Comparison of ENCODE assay signal across 17 mouse cellular contexts in the genomic region with DNA sequence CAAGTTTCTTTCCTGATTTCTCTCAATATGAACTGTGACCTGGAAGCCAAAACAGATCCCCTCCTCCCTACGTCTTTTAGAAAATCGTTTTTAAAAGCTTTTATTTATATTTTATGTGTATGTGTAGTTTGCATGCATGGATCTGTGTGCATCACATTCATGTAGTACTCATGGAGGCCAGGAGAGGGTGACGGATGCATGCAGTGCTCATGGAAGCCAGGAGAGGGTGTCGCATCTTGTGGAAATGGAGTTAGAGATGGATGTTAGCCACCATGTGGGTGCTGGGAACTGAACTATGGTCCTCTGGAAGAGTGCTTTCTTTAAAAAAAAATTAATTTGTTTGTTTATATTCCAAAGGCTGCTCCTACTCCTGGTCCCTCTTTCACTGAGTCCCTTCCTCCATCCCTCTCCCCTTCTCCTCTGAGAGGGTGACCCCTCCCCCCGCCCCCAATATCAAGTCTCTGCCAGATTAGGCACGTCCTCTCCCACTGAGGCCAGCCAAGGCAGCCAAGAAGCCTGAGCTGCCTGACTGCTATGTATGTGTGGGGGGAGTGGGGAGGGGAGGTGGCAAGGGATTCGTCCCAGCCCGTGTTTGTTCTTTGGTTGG. TPM values are rescaled to one million over a fixed set of nuclear protein-coding genes. Genes with fewer than 3 reads are reported as not detected.
DNase-seq lines count a peak whose midpoint lies in the region; ATAC-seq and TF ChIP-seq lines count a peak whose summit lies in the region.
"Had no signal": no experiment of that assay in that cellular context is flagged by ENCODE, and none has a peak within 500 bp of the region (broad histone marks: within the 10 kb centered on the region; RNA-seq: fewer than 3 reads in every experiment).

No protein-coding gene starts in this region.

- H3K4me3 ChIP-seq in lung, embryonic 15.5 days = no peak overlapping the region
- H3K4me3 ChIP-seq in ES-E14 (ENCODE audit: insufficient read depth in 1 of 2, low read depth in 1 of 2, low read length in 2 of 2, poor library complexity in 1 of 2, severe bottlenecking in 1 of 2) = no peak overlapping the region
- H3K4me3 ChIP-seq: hindbrain, embryonic 15.5 days; limb, embryonic 12.5 days had no signal

- no peak overlapping the region for H3K9ac ChIP-seq in lung, embryonic 15.5 days
- H3K9ac ChIP-seq in ES-E14 (ENCODE audit: insufficient read depth, low read depth, low read length, poor library complexity, severe bottlenecking) = no peak overlapping the region
- H3K9ac ChIP-seq: hindbrain, embryonic 15.5 days; limb, embryonic 12.5 days had no signal

- peaks cover 5% of the 10 kb centered on the region; the same call in 1 of the 2 replicates for H3K4me1 ChIP-seq in lung, embryonic 15.5 days
- no peaks in the 10 kb centered on the region; a peak in 1 of 4 replicates for H3K4me1 ChIP-seq in ES-E14 (ENCODE audit: control insufficient read depth in 2 of 2, insufficient read depth in 2 of 2, low read length in 2 of 2, poor library complexity in 1 of 2)
- H3K4me1 ChIP-seq: hindbrain, embryonic 15.5 days had no signal

- in situ Hi-C loops in ES-E14 (cut with MboI; ENCODE audit: low sequenced_read_pairs in 2 of 2, unreplicated experiment in 2 of 2) = no loop called here

- no peaks in the 10 kb centered on the region for H3K27me3 ChIP-seq in lung, embryonic 15.5 days
- H3K27me3 ChIP-seq: hindbrain, embryonic 15.5 days; limb, embryonic 12.5 days had no signal

- H3K9me3 ChIP-seq in lung, embryonic 15.5 days = 0 out of 2 replicates have a peak, but pooled peaks cover 4% of the 10 kb centered on the region
- no peaks in the 10 kb centered on the region for H3K9me3 ChIP-seq in ES-E14 (ENCODE audit: control insufficient read depth, insufficient read depth, low read depth, low read length)
- H3K9me3 ChIP-seq: hindbrain, embryonic 15.5 days had no signal

- H3K36me3 ChIP-seq in lung, embryonic 15.5 days = no peaks in the 10 kb centered on the region
- no peaks in the 10 kb centered on the region; the same call in 1 of the 2 replicates for H3K36me3 ChIP-seq in ES-E14 (ENCODE audit: control insufficient read depth, insufficient read depth, low read length, poor library complexity, severe bottlenecking)
- H3K36me3 ChIP-seq: limb, embryonic 12.5 days had no signal

- no peak overlapping the region for H3K4me2 ChIP-seq in lung, embryonic 15.5 days
- H3K4me2 ChIP-seq: hindbrain, embryonic 15.5 days; limb, embryonic 12.5 days had no signal

- DNase-seq in kidney, adult 18-20 months = peak; percentile 3
- no peak for DNase-seq in kidney, postnatal 14 days
- no peak for DNase-seq in lung, adult 18-20 months
- DNase-seq in ES-E14 (ENCODE audit: low read depth, low spot score) = peak; percentile 19
- no peak for DNase-seq in brain, embryonic 14.5 days (ENCODE audit: low read depth)
- DNase-seq in thymus, postnatal 10 days (ENCODE audit: low spot score in 2 of 2) = no peak
- DNase-seq: adrenal gland, postnatal 14 days; cerebellum, postnatal 36 days; kidney, postnatal 25 days had no signal

- no peak for TF ChIP-seq POLR2A in brain, embryonic 14.5 days (IDR thresholded peaks at IDR 0.05; ENCODE audit: borderline replicate concordance, extremely low read depth, insufficient read depth, insufficient read length, poor library complexity, severe bottlenecking)

- WGBS in lung, embryonic 15.5 days = 75% methylated on average over 8 of the region's 8 CpGs

- peak; percentile 20; the same call in 1 of the 2 replicates for TF ChIP-seq CTCF in brain, embryonic 14.5 days (IDR thresholded peaks at IDR 0.05; ENCODE audit: borderline replicate concordance, extremely low read depth, insufficient read depth, insufficient read length)

- peak; percentile 57; the same call in 1 of the 2 replicates for ATAC-seq in lung, embryonic 15.5 days (ENCODE audit: borderline replicate concordance, extremely low read depth, low FRiP score, low TSS enrichment)

- H3K27ac ChIP-seq in lung, embryonic 15.5 days = no peak overlapping the region
- no peak overlapping the region for H3K27ac ChIP-seq in ES-E14 (ENCODE audit: insufficient read depth, low read depth, low read length, poor library complexity, severe bottlenecking)
- H3K27ac ChIP-seq: hindbrain, embryonic 15.5 days; limb, embryonic 12.5 days had no signal

TF ChIP-seq in ES-E14, 5 proteins besides CTCF, POLR2A, EP300 and RAD21:
- TF ChIP-seq ZC3H11A (IDR thresholded peaks at IDR 0.05; ENCODE audit: borderline replicate concordance, low read depth, low read length) = no peak
- no peak for TF ChIP-seq HCFC1 (IDR thresholded peaks at IDR 0.05; ENCODE audit: borderline replicate concordance, insufficient read depth, low read length)
- no peak for TF ChIP-seq MAFK (IDR thresholded peaks at IDR 0.05; ENCODE audit: insufficient read depth, low read depth, low read length)
- no peak for TF ChIP-seq CHD2 (IDR thresholded peaks at IDR 0.05; ENCODE audit: low read depth, low read length)
- no peak for TF ChIP-seq ZNF384 (IDR thresholded peaks at IDR 0.05; ENCODE audit: low read depth, low read length)
TF ChIP-seq in ES-E14: peak in this region for 0.

RNA-seq across cellular contexts. Expression of gene Fbxo7, which starts 34.6 kb away (rescaled TPM):
- 22.9 and 26.4 TPM in 2 replicates for polyA plus RNA-seq in lung, embryonic 15.5 days (2015; fragmentation: Nextera tagmentation; extraction: Ambion mirVana)
- total RNA-seq in ES-E14 (2012; rRNA removed) = 16.3 and 19.3 TPM in 2 replicates
- 15.7 and 17.4 TPM in 2 replicates for polyA plus RNA-seq in brain, embryonic 14.5 days (2012; rRNA removed)

RNA-seq across cellular contexts. Expression of gene Bpifc, which starts 44.7 kb away (rescaled TPM):
- 0.13 and 0.22 TPM in 2 replicates for polyA plus RNA-seq in lung, embryonic 15.5 days (2015; fragmentation: Nextera tagmentation; extraction: Ambion mirVana)
- total RNA-seq in ES-E14 (2012; rRNA removed) = not detected in 2 replicates
- 0.04 and 0.15 TPM in 2 replicates for polyA plus RNA-seq in brain, embryonic 14.5 days (2012; rRNA removed)
- total RNA-seq: gastrocnemius, postnatal 4 days; monocyte, adult 5-6 weeks had no signal
- polyA plus RNA-seq: embryonic facial prominence, embryonic 11.5 days; hindbrain, embryonic 15.5 days; neural tube, embryonic 14.5 days; spleen, adult 2 months had no signal

Comparison
In these comparisons a context has a peak if more than half of its experiments do, and no peak if none do; other contexts are left out.
1. DNase-seq: peak in kidney, adult 18-20 months (single experiment) and ES-E14 (single experiment); none in kidney, postnatal 14 days (single experiment), lung, adult 18-20 months (0 of 2), brain, embryonic 14.5 days (single experiment) and thymus, postnatal 10 days (0 of 2).